8 mouse cellular contexts compared by ENCODE assay signal in the genomic region with DNA sequence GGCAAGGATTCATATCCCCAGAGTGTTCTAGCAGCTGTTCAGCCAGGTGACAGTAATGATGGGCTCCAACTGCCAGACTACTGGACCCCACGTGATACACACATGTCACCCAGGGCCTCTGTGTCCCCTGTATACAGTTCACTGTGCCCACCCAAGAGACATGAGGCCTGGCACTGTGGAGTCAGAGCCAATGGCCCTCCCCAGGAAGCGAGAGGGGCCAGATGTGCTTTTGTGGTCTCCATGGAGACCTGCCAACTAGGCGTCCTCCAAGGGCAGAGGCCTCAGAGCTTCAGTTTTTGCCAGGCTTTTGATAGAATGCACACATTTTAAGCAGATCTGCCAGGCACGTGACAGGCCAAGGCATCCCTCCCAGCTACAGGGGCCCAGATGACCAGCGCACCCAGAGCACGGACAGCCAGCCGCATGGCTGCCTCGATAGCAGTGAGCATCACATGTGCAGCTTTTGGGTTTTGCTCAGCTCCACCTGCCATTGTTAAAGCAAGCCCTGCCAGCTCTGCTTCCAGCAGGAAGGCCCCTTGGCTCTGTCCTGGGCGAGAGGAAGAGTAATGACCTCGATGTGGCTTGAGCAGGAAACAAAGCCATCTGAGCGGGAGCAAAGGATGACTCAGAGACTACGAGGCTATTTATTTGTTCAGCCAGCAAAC.
DNase-seq lines count a peak whose midpoint lies in the region; ATAC-seq and TF ChIP-seq lines count a peak whose summit lies in the region.

No protein-coding gene starts in this region.

- DNase-seq in Patski (ENCODE audit: low read depth, low spot score) = no peak
- no peak for DNase-seq in embryonic facial prominence, embryonic 10.5 days (ENCODE audit: low spot score)
- peak; percentile 57 to 58 for DNase-seq in heart, postnatal 10 days
- DNase-seq in kidney, postnatal 36 days = peak; percentile 56 to 59
- no peak for DNase-seq in layer of hippocampus, adult 11-12 months (ENCODE audit: low spot score)
- DNase-seq in embryo, embryonic 11 days = no peak
- no peak for DNase-seq in thymus, postnatal 4 days

- no peaks in the 10 kb centered on the region for H3K36me3 ChIP-seq in embryonic facial prominence, embryonic 10.5 days (replicated peaks)

- POLR2A ChIA-PET in Patski (lab: Charles Lee) = no interaction called here

- ATAC-seq in Patski = peak; percentile 23

- H3K27ac ChIP-seq in embryonic facial prominence, embryonic 10.5 days (replicated peaks) = peak overlapping the region; percentile 73
- 0 out of 2 replicates have a peak overlapping the region, but pooled peaks have one; percentile 53 for H3K27ac ChIP-seq in olfactory bulb, adult 2 months (ENCODE audit: insufficient read depth, low read depth, low read length)

- peaks cover 48% of the 10 kb centered on the region for H3K4me1 ChIP-seq in embryonic facial prominence, embryonic 10.5 days
- H3K4me1 ChIP-seq in olfactory bulb, adult 2 months (ENCODE audit: control insufficient read depth, insufficient read depth, low read length) = peaks cover 21% of the 10 kb centered on the region

- 78% methylated on average over 12 of the region's 12 CpGs for WGBS in embryonic facial prominence, embryonic 10.5 days
- WGBS in olfactory bulb, adult 2 months = 45% methylated on average over 12 of the region's 12 CpGs

- H3K9me3 ChIP-seq in embryonic facial prominence, embryonic 10.5 days = no peaks in the 10 kb centered on the region

- no peak for TF ChIP-seq CTCF in Patski (IDR thresholded peaks at IDR 0.05)
- TF ChIP-seq CTCF in olfactory bulb, adult 2 months (IDR thresholded peaks at IDR 0.05; ENCODE audit: insufficient read depth, low read depth, low read length) = no peak

- CTCF ChIA-PET in Patski (lab: Charles Lee) = no interaction called here

- H3K27me3 ChIP-seq in Patski = peaks cover 8% of the 10 kb centered on the region
- peaks cover 5% of the 10 kb centered on the region; the same call in 1 of the 2 replicates for H3K27me3 ChIP-seq in embryonic facial prominence, embryonic 10.5 days (replicated peaks; ENCODE audit: low read depth, poor library complexity, severe bottlenecking)

- H3K4me3 ChIP-seq in embryonic facial prominence, embryonic 10.5 days = no peak overlapping the region
- no peak overlapping the region for H3K4me3 ChIP-seq in olfactory bulb, adult 2 months (ENCODE audit: insufficient read depth, low read depth, low read length)

- TF ChIP-seq POLR2A in olfactory bulb, adult 2 months (IDR thresholded peaks at IDR 0.05; ENCODE audit: insufficient read depth, low read depth, low read length) = no peak

- in situ Hi-C loops in Patski (cut with MboI; ENCODE audit: low pct_unique_long_range_greater_than_20kb) = loop anchor here (25.0 kb wide), 1 partner anchor 209 kb away; no protein-coding TSS in a partner anchor

- intact Hi-C loops in heart, postnatal 10 days (cut with DNase I) = no loop called here

Comparison
In these comparisons a context has a peak if more than half of its experiments do, and no peak if none do; other contexts are left out.
1. DNase-seq: peak in heart, postnatal 10 days (2 of 2) and kidney, postnatal 36 days (2 of 2); none in Patski (single experiment), embryonic facial prominence, embryonic 10.5 days (single experiment), layer of hippocampus, adult 11-12 months (single experiment), embryo, embryonic 11 days (single experiment) and thymus, postnatal 4 days (single experiment).